Mouse (Mus musculus): ENCODE data around the gene Spdye4c. TPM values are rescaled to one million over a fixed set of nuclear protein-coding genes. Genes with fewer than 3 reads are reported as not detected.

The Spdye4c gene
- not detected in 2 replicates for total RNA-seq (2014; fragmentation: Nextera tagmentation)
- not detected in 2 replicates for total RNA-seq (2017)
- polyA plus RNA-seq (2012) = not detected in 2 replicates

DNA sequence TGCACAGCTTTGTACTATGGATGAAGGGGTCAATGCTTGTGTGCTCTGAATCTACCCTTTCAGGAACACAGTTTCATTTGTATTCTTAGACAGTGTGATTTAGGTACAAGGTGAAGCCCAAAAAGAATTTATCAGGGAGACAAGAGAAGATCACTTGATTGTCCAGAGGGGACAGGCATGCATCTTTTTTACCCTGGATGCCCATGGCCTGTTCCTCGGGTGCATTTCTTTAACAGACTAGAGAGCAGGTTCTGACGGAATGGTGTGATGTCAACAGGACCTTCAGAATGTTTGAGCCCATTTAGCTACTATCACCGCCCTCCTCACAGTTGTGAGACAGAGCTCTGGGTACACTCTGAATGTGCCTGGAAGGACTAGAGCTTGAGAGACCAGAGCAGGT, at the start of gene Spdye4c:
Spdye4c (plus strand) TSS at position 301 of the 400 bp plus-strand sequence.
- no peak for TF ChIP-seq CTCF (IDR thresholded peaks at IDR 0.05; ENCODE audit: low read depth, low read length)
- TF ChIP-seq TAL1 (conservative IDR thresholded peaks at IDR 0.05; ENCODE audit: low read depth, low read length) = no peak
- TF ChIP-seq GATA1 (IDR thresholded peaks at IDR 0.05; ENCODE audit: borderline replicate concordance, low read length) = no peak
- TF ChIP-seq GATA2 (IDR thresholded peaks at IDR 0.05; ENCODE audit: borderline replicate concordance, low read depth, low read length) = no peak
- no peak for ATAC-seq (ENCODE audit: extremely low read depth, insufficient number of reproducible peaks, low FRiP score, poor library complexity, severe bottlenecking)
- Histone ChIP-seq H3K9me3 (replicated peaks) (no peaks in the 10 kb centered on the region), H3K36me3 (replicated peaks) (no peaks in the 10 kb centered on the region), H3K4me3 (ENCODE audit: low read depth, low read length) (no peak within 1 kb of the TSS), H3K4me1 (ENCODE audit: insufficient read depth, low read depth, low read length) (no peaks in the 10 kb centered on the region), H3K27me3 (ENCODE audit: insufficient read depth, low read length) (peaks cover 12% of the 10 kb centered on the region; the same call in 1 of the 2 replicates)
- DNase-seq (ENCODE audit: low spot score) = no peak

DNA sequence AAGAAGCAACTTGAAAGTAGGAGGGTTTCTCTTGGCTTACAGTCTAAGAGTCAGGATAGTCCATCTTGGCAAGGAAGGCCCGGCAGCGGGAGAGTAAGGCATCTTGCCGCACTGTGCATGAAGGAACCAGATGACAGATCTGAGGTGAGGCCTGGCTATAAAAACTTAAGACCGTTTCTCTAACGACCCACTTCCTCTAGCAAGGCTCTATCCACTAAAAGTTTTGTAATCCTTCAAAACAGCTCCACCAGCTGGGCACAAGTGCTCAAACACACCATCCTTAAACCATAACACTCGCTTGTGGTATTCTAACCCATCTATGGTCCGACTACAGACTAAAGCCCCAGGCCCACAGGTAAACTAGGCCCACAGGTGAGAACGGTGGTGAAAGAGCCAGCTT, 47.5 kb upstream of the Spdye4c start:
- DNase-seq (ENCODE audit: low spot score) (no peak), ATAC-seq (ENCODE audit: extremely low read depth, insufficient number of reproducible peaks, low FRiP score, poor library complexity, severe bottlenecking) (no peak)
- H3K4me3 ChIP-seq (ENCODE audit: low read depth, low read length) = no peak overlapping the region
- no peaks in the 10 kb centered on the region for H3K4me1 ChIP-seq (ENCODE audit: insufficient read depth, low read depth, low read length)
- no peak for TF ChIP-seq CTCF (IDR thresholded peaks at IDR 0.05; ENCODE audit: low read depth, low read length)
- TF ChIP-seq POLR2AphosphoS5 (IDR thresholded peaks at IDR 0.05; ENCODE audit: insufficient replicate concordance, low read depth, low read length) = no peak
- no peak for TF ChIP-seq GATA1 (IDR thresholded peaks at IDR 0.05; ENCODE audit: borderline replicate concordance, low read length)
- no peak for TF ChIP-seq GATA2 (IDR thresholded peaks at IDR 0.05; ENCODE audit: borderline replicate concordance, low read depth, low read length)
- no peak for TF ChIP-seq TAL1 (conservative IDR thresholded peaks at IDR 0.05; ENCODE audit: low read depth, low read length)
- H3K36me3 ChIP-seq (replicated peaks) = no peaks in the 10 kb centered on the region
- H3K9me3 ChIP-seq (replicated peaks) = no peaks in the 10 kb centered on the region
- H3K27me3 ChIP-seq (ENCODE audit: insufficient read depth, low read length) = 0 out of 2 replicates have a peak, but pooled peaks cover 3% of the 10 kb centered on the region

- Histone ChIP-seq H3K4me1 (ENCODE audit: insufficient read depth, low read depth, low read length) (no peaks in the 10 kb centered on the region), H3K9me3 (replicated peaks) (no peaks in the 10 kb centered on the region), H3K4me3 (ENCODE audit: low read depth, low read length) (no peak overlapping the region), H3K27me3 (ENCODE audit: insufficient read depth, low read length) (peaks cover 6% of the 10 kb centered on the region), H3K36me3 (replicated peaks) (no peaks in the 10 kb centered on the region)
- TF ChIP-seq GATA2 (IDR thresholded peaks at IDR 0.05; ENCODE audit: borderline replicate concordance, low read depth, low read length) (no peak), CTCF (IDR thresholded peaks at IDR 0.05; ENCODE audit: low read depth, low read length) (peak; percentile 25; the same call in 1 of the 2 replicates), POLR2AphosphoS5 (IDR thresholded peaks at IDR 0.05; ENCODE audit: insufficient replicate concordance, low read depth, low read length) (no peak), TAL1 (conservative IDR thresholded peaks at IDR 0.05; ENCODE audit: low read depth, low read length) (no peak)
- DNase-seq (ENCODE audit: low spot score) = no peak
- ATAC-seq (ENCODE audit: extremely low read depth, insufficient number of reproducible peaks, low FRiP score, poor library complexity, severe bottlenecking) = no peak
Observed at GRCm38 (mm10) chr2:128544421-128545137, 46.4 kb upstream of the Spdye4c start.

- DNase-seq (ENCODE audit: low spot score) (no peak), ATAC-seq (ENCODE audit: extremely low read depth, insufficient number of reproducible peaks, low FRiP score, poor library complexity, severe bottlenecking) (no peak)
- TF ChIP-seq POLR2AphosphoS5 (IDR thresholded peaks at IDR 0.05; ENCODE audit: insufficient replicate concordance, low read depth, low read length) = no peak
- no peak for TF ChIP-seq CTCF (IDR thresholded peaks at IDR 0.05; ENCODE audit: low read depth, low read length)
Observed at GRCm38 (mm10) chr2:128545447-128545846, 45.6 kb upstream of the Spdye4c start.

GRCm38 (mm10) chr2:128547079-128547478, 43.9 kb upstream of the Spdye4c start:
- peaks cover 8% of the 10 kb centered on the region for H3K27me3 ChIP-seq (ENCODE audit: insufficient read depth, low read length)
- ATAC-seq (ENCODE audit: extremely low read depth, insufficient number of reproducible peaks, low FRiP score, poor library complexity, severe bottlenecking) = no peak
- no peaks in the 10 kb centered on the region for H3K9me3 ChIP-seq (replicated peaks)
- H3K4me3 ChIP-seq (ENCODE audit: low read depth, low read length) = no peak overlapping the region
- H3K4me1 ChIP-seq (ENCODE audit: insufficient read depth, low read depth, low read length) = no peaks in the 10 kb centered on the region
- no peak for DNase-seq (ENCODE audit: low spot score)
- H3K36me3 ChIP-seq (replicated peaks) = no peaks in the 10 kb centered on the region
- no peak for TF ChIP-seq POLR2AphosphoS5 (IDR thresholded peaks at IDR 0.05; ENCODE audit: insufficient replicate concordance, low read depth, low read length)
- no peak for TF ChIP-seq GATA1 (IDR thresholded peaks at IDR 0.05; ENCODE audit: borderline replicate concordance, low read length)
- no peak for TF ChIP-seq TAL1 (conservative IDR thresholded peaks at IDR 0.05; ENCODE audit: low read depth, low read length)
- no peak for TF ChIP-seq GATA2 (IDR thresholded peaks at IDR 0.05; ENCODE audit: borderline replicate concordance, low read depth, low read length)
- no peak for TF ChIP-seq CTCF (IDR thresholded peaks at IDR 0.05; ENCODE audit: low read depth, low read length)

More at GRCm38 (mm10) chr2:128545447-128545846, 45.6 kb upstream of the Spdye4c start:
- Histone ChIP-seq H3K27me3 (ENCODE audit: insufficient read depth, low read length) (peaks cover 6% of the 10 kb centered on the region), H3K9me3 (replicated peaks) (no peaks in the 10 kb centered on the region), H3K36me3 (replicated peaks) (no peaks in the 10 kb centered on the region), H3K4me1 (ENCODE audit: insufficient read depth, low read depth, low read length) (no peaks in the 10 kb centered on the region), H3K4me3 (ENCODE audit: low read depth, low read length) (no peak overlapping the region)

DNA sequence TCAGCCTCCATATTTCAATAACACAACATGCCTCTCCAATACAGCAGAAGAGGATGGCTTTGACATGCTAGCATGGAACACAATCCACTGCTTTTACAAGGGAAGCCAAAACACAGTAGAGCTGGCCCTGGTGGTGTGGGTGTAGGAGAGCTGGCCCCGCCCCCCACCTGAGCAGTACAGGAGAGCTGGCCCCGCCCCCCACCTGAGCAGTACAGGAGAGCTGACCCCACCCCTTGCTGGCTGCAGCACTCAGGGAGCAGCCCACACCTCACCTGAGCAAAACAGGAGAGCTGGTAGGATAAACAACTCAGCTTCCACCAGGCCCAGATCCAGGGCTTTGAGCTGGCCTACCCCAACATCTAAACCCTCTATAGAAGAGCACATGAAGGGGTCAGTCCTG, 42.7 kb upstream of the Spdye4c start:
- ATAC-seq (ENCODE audit: extremely low read depth, insufficient number of reproducible peaks, low FRiP score, poor library complexity, severe bottlenecking) = no peak
- Histone ChIP-seq H3K4me3 (ENCODE audit: low read depth, low read length) (no peak overlapping the region), H3K27me3 (ENCODE audit: insufficient read depth, low read length) (peaks cover 11% of the 10 kb centered on the region), H3K9me3 (replicated peaks) (no peaks in the 10 kb centered on the region), H3K4me1 (ENCODE audit: insufficient read depth, low read depth, low read length) (no peaks in the 10 kb centered on the region), H3K36me3 (replicated peaks) (no peaks in the 10 kb centered on the region)
- DNase-seq (ENCODE audit: low spot score) = no peak
- no peak for TF ChIP-seq CTCF (IDR thresholded peaks at IDR 0.05; ENCODE audit: low read depth, low read length)
- TF ChIP-seq GATA2 (IDR thresholded peaks at IDR 0.05; ENCODE audit: borderline replicate concordance, low read depth, low read length) = no peak
- TF ChIP-seq TAL1 (conservative IDR thresholded peaks at IDR 0.05; ENCODE audit: low read depth, low read length) = no peak
- no peak for TF ChIP-seq POLR2AphosphoS5 (IDR thresholded peaks at IDR 0.05; ENCODE audit: insufficient replicate concordance, low read depth, low read length)
- no peak for TF ChIP-seq GATA1 (IDR thresholded peaks at IDR 0.05; ENCODE audit: borderline replicate concordance, low read length)

Measured in G1E (cell line).